Mouse (Mus musculus): ENCODE results near the gene Trpm4. TPM values are rescaled to one million over a fixed set of nuclear protein-coding genes. Genes with fewer than 3 reads are reported as not detected.
A peak's percentile ranks its signal among the peaks of the same experiment; 100 is the strongest.

The Trpm4 gene
- total RNA-seq, 2 experiments from 2014 or later, result 20.1 to 20.7 TPM

DNA sequence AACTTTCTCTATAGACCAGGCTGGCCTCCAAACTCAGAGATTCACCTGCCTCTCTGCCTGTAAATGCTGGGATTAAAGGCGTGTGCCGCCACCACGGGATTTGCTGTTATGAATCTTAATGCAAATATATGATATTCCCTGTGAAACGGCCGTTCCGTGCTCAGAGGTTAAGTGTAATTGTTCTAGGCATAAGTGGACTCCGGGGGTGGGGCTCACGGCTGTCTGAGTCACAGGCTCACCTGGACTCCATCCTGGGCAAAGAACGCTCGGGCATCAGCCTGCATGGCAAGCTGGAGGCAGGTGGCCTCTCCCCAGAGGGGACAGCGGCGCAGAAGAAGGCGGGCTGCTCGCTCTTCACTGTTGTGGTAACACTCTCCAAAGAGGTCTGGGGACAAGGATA is 17.0 kb downstream of the Trpm4 start:
- no peak for DNase-seq
- intact Hi-C loops (cut with DNase I), result no loop called here

GRCm38 (mm10) chr7:45315182-45315701 is 18.3 kb downstream of the Trpm4 start:
- intact Hi-C loops (cut with DNase I), result no loop called here
- DNase-seq, result no peak

GRCm38 (mm10) chr7:45313495-45313894 is 20.1 kb downstream of the Trpm4 start:
- DNase-seq, result no peak
- intact Hi-C loops (cut with DNase I), result no loop called here

DNA sequence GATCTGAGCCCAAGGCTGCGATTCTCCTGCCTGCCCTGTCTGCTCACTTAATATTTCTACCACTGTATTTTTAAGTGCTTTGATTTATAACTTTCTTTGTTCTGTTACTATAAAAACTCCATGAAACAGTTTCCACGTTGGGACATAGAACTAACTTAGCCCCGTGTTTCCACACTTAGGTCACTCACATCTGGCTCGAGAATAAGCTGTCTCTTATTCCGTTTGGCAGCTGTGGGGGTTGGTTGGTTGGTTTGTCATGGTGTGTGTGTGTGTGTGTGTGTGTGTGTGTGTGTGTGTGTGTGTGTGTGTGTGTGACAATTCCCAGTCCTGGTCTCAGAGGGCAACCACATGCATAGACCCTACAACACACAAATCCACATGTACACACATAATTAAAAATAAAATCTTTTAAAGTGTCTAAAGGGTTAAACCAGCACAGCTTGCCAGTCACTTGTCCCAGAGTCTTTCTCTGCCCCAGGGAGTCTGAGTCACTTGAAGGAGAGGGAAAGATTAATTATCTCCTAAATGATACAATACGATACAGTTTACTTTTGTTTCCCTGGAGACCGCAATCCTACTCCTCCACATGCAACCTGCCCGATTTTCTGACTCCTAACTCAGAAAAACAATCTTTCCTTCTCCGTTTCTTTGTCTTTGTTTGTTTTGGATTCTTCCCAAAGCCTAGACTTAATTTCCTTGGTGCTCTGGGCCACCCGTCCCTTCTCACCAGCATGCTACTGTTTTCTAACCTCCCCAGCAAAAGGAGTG is 20.7 kb downstream of the Trpm4 start:
- DNase-seq, result no peak
- intact Hi-C loops (cut with DNase I), result no loop called here

- intact Hi-C loops (cut with DNase I), result no loop called here
- DNase-seq, result no peak
These were observed 21.6 kb downstream of the Trpm4 start for GRCm38 (mm10) chr7:45312023-45312422.

DNA sequence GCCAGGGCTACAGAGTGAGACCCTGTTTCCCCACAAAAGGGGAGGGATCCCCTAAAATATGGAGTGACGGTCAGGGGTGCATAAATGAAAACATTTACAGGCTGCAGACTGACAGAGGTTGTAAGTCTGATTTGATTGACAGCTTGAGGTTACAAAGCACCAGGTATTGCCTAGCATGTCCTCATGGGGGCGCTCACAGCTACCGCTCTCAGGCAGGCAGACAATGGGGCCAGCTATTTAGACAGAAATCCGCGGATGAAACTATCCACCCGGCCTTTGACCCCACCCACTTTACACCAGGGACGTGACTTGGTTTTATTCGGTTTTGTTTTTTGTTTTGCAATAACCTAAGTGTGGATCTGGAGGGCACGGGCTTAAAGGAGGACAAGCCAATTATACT is 24.1 kb downstream of the Trpm4 start:
- intact Hi-C loops (cut with DNase I), result loop anchor here (5.0 kb wide), 1 partner anchor 78 kb away; no protein-coding TSS in a partner anchor
- peak; percentile 46 to 48 for DNase-seq

GRCm38 (mm10) chr7:45308551-45309240 is 24.9 kb downstream of the Trpm4 start:
- intact Hi-C loops (cut with DNase I), result loop anchor here (5.0 kb wide), 1 partner anchor 79 kb away; no protein-coding TSS in a partner anchor
- no peak for DNase-seq

GRCm38 (mm10) chr7:45305275-45305674 is 28.3 kb downstream of the Trpm4 start:
- peak; percentile 41 to 55 for DNase-seq

DNA sequence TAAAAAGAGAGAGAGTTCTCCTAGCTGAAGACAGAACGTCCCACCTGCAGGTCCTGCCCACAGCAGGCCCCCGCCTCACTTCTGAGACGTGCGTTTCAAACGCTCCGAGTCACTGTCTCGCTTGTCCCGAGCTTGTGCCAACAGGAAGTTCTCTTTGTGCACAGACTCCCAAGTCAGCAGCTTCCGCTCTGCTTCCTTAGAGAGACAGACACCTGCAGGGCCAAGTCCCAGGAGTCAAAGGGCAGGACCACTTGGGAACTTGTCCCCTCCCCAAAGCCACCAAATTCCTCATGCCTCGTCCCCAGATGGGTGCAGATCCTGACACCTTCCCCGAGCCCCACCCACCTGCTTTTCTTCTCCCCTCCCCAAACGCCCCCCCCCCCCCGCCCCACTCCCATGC is 28.7 kb downstream of the Trpm4 start:
- DNase-seq, result no peak
- intact Hi-C loops (cut with DNase I), result loop anchor here (5.0 kb wide), 3 partner anchors 82 to 132 kb away; partner anchors contain the start of genes Ruvbl2 and Snrnp70

More at GRCm38 (mm10) chr7:45305275-45305674, 28.3 kb downstream of the Trpm4 start:
- intact Hi-C loops (cut with DNase I), result loop anchor here (5.0 kb wide), 1 partner anchor 82 kb away; no protein-coding TSS in a partner anchor

DNA sequence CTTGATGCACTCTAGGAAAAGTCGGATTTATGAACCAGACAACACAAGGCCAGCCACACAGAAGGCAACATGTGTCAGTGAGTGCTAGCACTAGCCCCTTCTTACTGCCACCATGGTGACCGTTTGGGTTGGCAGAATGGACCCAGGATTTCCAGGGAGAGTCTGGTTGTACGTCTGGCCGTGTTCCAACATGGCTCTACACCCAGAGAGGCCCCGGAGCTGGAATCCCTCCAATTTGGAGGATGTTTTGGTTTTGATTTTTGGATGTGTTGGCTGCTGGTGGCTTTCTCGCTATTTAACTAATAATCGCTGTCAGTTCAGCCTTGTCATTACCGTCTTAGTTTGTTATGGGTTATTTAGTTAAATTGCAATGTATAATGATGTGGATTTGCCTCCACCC is 31.0 kb downstream of the Trpm4 start:
- no peak for DNase-seq
- intact Hi-C loops (cut with DNase I), result loop anchor here (5.0 kb wide), 2 partner anchors 95 to 135 kb away; partner anchors contain the start of genes Ruvbl2 and Snrnp70

GRCm38 (mm10) chr7:45300270-45300669 is 33.3 kb downstream of the Trpm4 start:
- intact Hi-C loops (cut with DNase I), result loop anchor here (5.0 kb wide), 2 partner anchors 97 to 137 kb away; partner anchors contain the start of genes Ruvbl2 and Snrnp70
- DNase-seq, result peak; percentile 37 to 50

- DNase-seq, result peak in 1 of 2 experiments; percentile 40
- intact Hi-C loops (cut with DNase I), result loop anchor here (1.0 to 5.0 kb wide), 3 partner anchors 22 to 138 kb away; partner anchors contain the start of genes Ruvbl2, Slc6a21 and Snrnp70
These were observed 33.8 kb downstream of the Trpm4 start for GRCm38 (mm10) chr7:45299752-45300151.

- intact Hi-C loops (cut with DNase I), result no loop called here
- no peak for DNase-seq
These were observed 36.0 kb downstream of the Trpm4 start for GRCm38 (mm10) chr7:45297563-45297962.

GRCm38 (mm10) chr7:45296626-45297025 is 37.0 kb downstream of the Trpm4 start:
- DNase-seq, result no peak
- intact Hi-C loops (cut with DNase I), result no loop called here

- intact Hi-C loops (cut with DNase I), result no loop called here
- DNase-seq, result no peak
These were observed 47.1 kb downstream of the Trpm4 start for GRCm38 (mm10) chr7:45286486-45286885.

GRCm38 (mm10) chr7:45277136-45277760 is 56.3 kb downstream of the Trpm4 start, which contains the start of gene Slc6a21:
Slc6a21 (plus strand) TSS chr7:45277513.
- intact Hi-C loops (cut with DNase I), result loop anchor here (1.0 kb wide), 1 partner anchor 22 kb away; no protein-coding TSS in a partner anchor
- peak; percentile 65 to 78 for DNase-seq

GRCm38 (mm10) chr7:45273672-45274071 is 59.9 kb downstream of the Trpm4 start:
- intact Hi-C loops (cut with DNase I), result loop anchor here (5.0 kb wide), 1 partner anchor 66 kb away; no protein-coding TSS in a partner anchor
- DNase-seq, result no peak

GRCm38 (mm10) chr7:45272786-45273412 is 60.7 kb downstream of the Trpm4 start:
- intact Hi-C loops (cut with DNase I), result loop anchor here (5.0 kb wide), 1 partner anchor 66 kb away; no protein-coding TSS in a partner anchor
- DNase-seq, result no peak

DNA sequence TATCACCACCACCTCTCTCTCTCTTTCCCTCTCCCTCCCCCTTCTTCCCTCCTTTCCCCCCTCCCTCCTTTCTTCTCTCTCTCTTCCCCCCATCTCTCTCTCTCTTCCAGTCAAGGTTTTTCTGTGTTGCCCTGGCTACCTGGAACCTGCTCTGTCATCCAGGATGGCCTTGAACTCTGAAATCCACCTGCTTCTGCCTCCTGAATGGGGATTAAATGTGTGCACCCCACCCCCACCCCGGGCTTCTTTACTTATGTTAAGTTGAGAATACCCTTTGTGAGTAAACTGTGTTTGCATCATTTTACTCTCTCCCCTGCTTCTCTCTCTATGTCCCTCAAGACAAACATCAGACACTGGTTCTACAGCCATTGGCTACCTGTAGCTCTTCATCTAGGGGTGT is 68.1 kb downstream of the Trpm4 start:
- no peak for DNase-seq
- intact Hi-C loops (cut with DNase I), result no loop called here

DNA sequence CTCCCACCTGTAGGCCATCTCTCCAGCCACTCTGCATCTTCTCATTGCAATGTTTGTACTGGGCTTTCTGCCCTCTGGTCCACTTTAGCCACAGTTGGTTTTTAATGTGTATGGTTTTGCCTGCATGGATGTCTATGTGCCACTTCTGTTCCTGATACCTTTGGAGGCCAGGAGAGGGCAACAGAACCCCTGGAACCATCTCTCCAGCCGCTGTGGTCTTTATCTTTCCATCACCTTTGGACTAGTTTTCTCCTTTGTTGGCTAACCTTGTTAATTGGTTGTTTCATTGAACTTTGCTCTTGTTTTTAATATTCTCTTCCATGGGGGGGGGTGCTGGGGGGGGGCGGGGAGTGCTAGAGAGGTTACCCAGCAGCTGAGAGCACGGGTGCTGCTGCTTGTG is 69.2 kb downstream of the Trpm4 start:
- intact Hi-C loops (cut with DNase I), result no loop called here
- no peak for DNase-seq
